Mouse (Mus musculus): ENCODE data around the gene Coasy. TPM values are rescaled to one million over a fixed set of nuclear protein-coding genes. Genes with fewer than 3 reads are reported as not detected.
A peak's percentile ranks its signal among the peaks of the same experiment; 100 is the strongest.

Coasy gene
- polyA plus RNA-seq, 1 experiment from 2014 or later: 28.0 TPM

- H3K27ac ChIP-seq (ENCODE audit: low read depth, low read length): no peak overlapping the region; the same call in 1 of the 2 replicates
Observed at GRCm38 (mm10) chr11:101053974-101054373, 28.4 kb upstream of the Coasy start.

DNA sequence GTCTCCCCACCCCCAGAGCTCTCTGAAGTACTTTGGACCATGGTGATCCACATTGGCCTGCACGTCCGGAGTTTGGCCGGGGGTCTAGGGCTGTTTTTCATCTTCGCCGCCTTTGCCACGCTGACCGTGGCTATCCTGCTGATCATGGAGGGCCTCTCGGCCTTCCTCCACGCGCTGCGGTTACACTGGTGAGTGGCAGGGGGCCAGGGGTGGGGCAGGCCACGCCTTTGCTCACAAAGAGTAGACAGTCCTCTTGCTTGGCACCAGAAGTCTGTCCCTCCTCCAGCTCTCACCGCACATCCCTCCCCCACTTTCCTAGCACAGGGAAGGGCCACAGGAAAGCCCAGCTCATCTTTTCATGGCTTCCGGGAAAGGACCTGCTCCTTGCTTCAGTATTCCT is 26.9 kb upstream of the Coasy start:
- Histone ChIP-seq H3K9me3 (ENCODE audit: control insufficient read depth) (no peaks in the 10 kb centered on the region), H3K4me3 (ENCODE audit: low read depth, low read length) (no peak overlapping the region), H3K27me3 (replicated peaks; ENCODE audit: control insufficient read depth, insufficient read depth, low read length) (no peaks in the 10 kb centered on the region), H3K4me2 (replicated peaks; ENCODE audit: low read depth) (no peak overlapping the region), H3K9ac (ENCODE audit: low read depth, low read length) (no peak overlapping the region), H3K27ac (ENCODE audit: low read depth, low read length) (no peak overlapping the region), H3K4me1 (replicated peaks; ENCODE audit: control insufficient read depth, insufficient read depth, low read length) (peaks cover 15% of the 10 kb centered on the region), H3K36me3 (ENCODE audit: control insufficient read depth, insufficient read depth) (0 out of 2 replicates have a peak, but pooled peaks cover 16% of the 10 kb centered on the region)
- WGBS: 54% methylated on average over 14 of the region's 14 CpGs
- no peak for TF ChIP-seq CTCF (IDR thresholded peaks at IDR 0.05; ENCODE audit: low read depth)
- ATAC-seq: no peak

More at GRCm38 (mm10) chr11:101053974-101054373, 28.4 kb upstream of the Coasy start:
- 93% methylated on average over 1 of the region's 1 CpGs for WGBS
- H3K4me2 ChIP-seq (replicated peaks; ENCODE audit: low read depth): no peak overlapping the region
- H3K4me3 ChIP-seq (ENCODE audit: low read depth, low read length): no peak overlapping the region
- no peaks in the 10 kb centered on the region for H3K27me3 ChIP-seq (replicated peaks; ENCODE audit: control insufficient read depth, insufficient read depth, low read length)
- TF ChIP-seq CTCF (IDR thresholded peaks at IDR 0.05; ENCODE audit: low read depth): peak; percentile 61
- peaks cover 15% of the 10 kb centered on the region for H3K4me1 ChIP-seq (replicated peaks; ENCODE audit: control insufficient read depth, insufficient read depth, low read length)
- no peak for ATAC-seq
- H3K9ac ChIP-seq (ENCODE audit: low read depth, low read length): no peak overlapping the region
- H3K9me3 ChIP-seq (ENCODE audit: control insufficient read depth): no peaks in the 10 kb centered on the region
- H3K36me3 ChIP-seq (ENCODE audit: control insufficient read depth, insufficient read depth): peaks cover 24% of the 10 kb centered on the region; the same call in 1 of the 2 replicates

- H3K9me3 ChIP-seq (ENCODE audit: control insufficient read depth): no peaks in the 10 kb centered on the region
- H3K27ac ChIP-seq (ENCODE audit: low read depth, low read length): peak overlapping the region; percentile 71
- TF ChIP-seq CTCF (IDR thresholded peaks at IDR 0.05; ENCODE audit: low read depth): no peak
- peak overlapping the region; percentile 26; the same call in 1 of the 2 replicates for H3K9ac ChIP-seq (ENCODE audit: low read depth, low read length)
- peaks cover 15% of the 10 kb centered on the region for H3K4me1 ChIP-seq (replicated peaks; ENCODE audit: control insufficient read depth, insufficient read depth, low read length)
- 14% methylated on average over 8 of the region's 8 CpGs for WGBS
- no peak overlapping the region for H3K4me3 ChIP-seq (ENCODE audit: low read depth, low read length)
- ATAC-seq: peak; percentile 16; the same call in 1 of the 2 replicates
- H3K27me3 ChIP-seq (replicated peaks; ENCODE audit: control insufficient read depth, insufficient read depth, low read length): no peaks in the 10 kb centered on the region
- peaks cover 15% of the 10 kb centered on the region; the same call in 1 of the 2 replicates for H3K36me3 ChIP-seq (ENCODE audit: control insufficient read depth, insufficient read depth)
- H3K4me2 ChIP-seq (replicated peaks; ENCODE audit: low read depth): no peak overlapping the region
Observed at GRCm38 (mm10) chr11:101056885-101057284, 25.5 kb upstream of the Coasy start.

GRCm38 (mm10) chr11:101057860-101058259 is 24.5 kb upstream of the Coasy start:
- peaks cover 18% of the 10 kb centered on the region for H3K36me3 ChIP-seq (ENCODE audit: control insufficient read depth, insufficient read depth)
- no peaks in the 10 kb centered on the region for H3K9me3 ChIP-seq (ENCODE audit: control insufficient read depth)
- TF ChIP-seq CTCF (IDR thresholded peaks at IDR 0.05; ENCODE audit: low read depth): peak; percentile 89
- no peak overlapping the region for H3K9ac ChIP-seq (ENCODE audit: low read depth, low read length)
- H3K4me1 ChIP-seq (replicated peaks; ENCODE audit: control insufficient read depth, insufficient read depth, low read length): peaks cover 16% of the 10 kb centered on the region
- no peaks in the 10 kb centered on the region for H3K27me3 ChIP-seq (replicated peaks; ENCODE audit: control insufficient read depth, insufficient read depth, low read length)
- 23% methylated on average over 5 of the region's 5 CpGs for WGBS
- H3K4me3 ChIP-seq (ENCODE audit: low read depth, low read length): no peak overlapping the region
- no peak overlapping the region for H3K4me2 ChIP-seq (replicated peaks; ENCODE audit: low read depth)
- no peak overlapping the region for H3K27ac ChIP-seq (ENCODE audit: low read depth, low read length)
- no peak for ATAC-seq

DNA sequence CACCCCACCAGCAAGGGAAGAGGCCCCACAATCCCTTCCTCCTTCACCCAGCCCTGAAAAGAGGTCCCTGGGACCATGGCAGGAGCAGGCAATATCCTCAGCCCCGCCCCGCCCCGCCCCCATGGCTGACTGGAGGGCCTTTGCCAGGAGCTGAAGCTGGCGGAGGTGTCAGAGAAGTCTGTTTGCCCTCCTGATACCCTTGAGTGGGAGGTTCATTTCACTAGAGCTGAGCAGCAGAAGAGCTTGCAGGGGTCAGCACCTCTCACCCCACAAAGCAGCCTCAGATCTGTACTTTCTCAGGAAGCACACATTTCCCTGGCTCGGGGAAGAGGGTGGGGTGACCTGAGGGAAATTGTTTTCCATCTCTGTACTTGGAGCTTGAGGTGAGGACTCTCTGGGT is 23.6 kb upstream of the Coasy start:
- Histone ChIP-seq H3K4me1 (replicated peaks; ENCODE audit: control insufficient read depth, insufficient read depth, low read length) (peaks cover 24% of the 10 kb centered on the region), H3K4me2 (replicated peaks; ENCODE audit: low read depth) (no peak overlapping the region), H3K9me3 (ENCODE audit: control insufficient read depth) (no peaks in the 10 kb centered on the region), H3K4me3 (ENCODE audit: low read depth, low read length) (no peak overlapping the region), H3K36me3 (ENCODE audit: control insufficient read depth, insufficient read depth) (peaks cover 18% of the 10 kb centered on the region), H3K27me3 (replicated peaks; ENCODE audit: control insufficient read depth, insufficient read depth, low read length) (no peaks in the 10 kb centered on the region), H3K9ac (ENCODE audit: low read depth, low read length) (no peak overlapping the region), H3K27ac (ENCODE audit: low read depth, low read length) (peak overlapping the region; percentile 21; the same call in 1 of the 2 replicates)
- no peak for TF ChIP-seq CTCF (IDR thresholded peaks at IDR 0.05; ENCODE audit: low read depth)
- no peak for ATAC-seq
- WGBS: 36% methylated on average over 5 of the region's 5 CpGs

GRCm38 (mm10) chr11:101059473-101059872 is 22.9 kb upstream of the Coasy start:
- H3K4me3 ChIP-seq (ENCODE audit: low read depth, low read length): no peak overlapping the region
- H3K36me3 ChIP-seq (ENCODE audit: control insufficient read depth, insufficient read depth): peaks cover 18% of the 10 kb centered on the region
- TF ChIP-seq CTCF (IDR thresholded peaks at IDR 0.05; ENCODE audit: low read depth): no peak
- peaks cover 27% of the 10 kb centered on the region for H3K4me1 ChIP-seq (replicated peaks; ENCODE audit: control insufficient read depth, insufficient read depth, low read length)
- WGBS: 78% methylated on average over 10 of the region's 10 CpGs
- H3K27ac ChIP-seq (ENCODE audit: low read depth, low read length): peak overlapping the region; percentile 71
- H3K4me2 ChIP-seq (replicated peaks; ENCODE audit: low read depth): no peak overlapping the region
- no peaks in the 10 kb centered on the region for H3K27me3 ChIP-seq (replicated peaks; ENCODE audit: control insufficient read depth, insufficient read depth, low read length)
- H3K9me3 ChIP-seq (ENCODE audit: control insufficient read depth): no peaks in the 10 kb centered on the region
- H3K9ac ChIP-seq (ENCODE audit: low read depth, low read length): no peak overlapping the region
- ATAC-seq: no peak
